Mouse (Mus musculus) liver, adult 2 months (tissue): ENCODE results near the gene Zfp64. TPM values are rescaled to one million over a fixed set of nuclear protein-coding genes. Genes with fewer than 3 reads are reported as not detected.
A peak's percentile ranks its signal among the peaks of the same experiment; 100 is the strongest.

Experiments
- DNase-seq: peaks from one replicate; pipeline ENCODE4 v3.0.0-alpha.2; 2011; ENCODE audit warnings: low read depth, low spot score; ENCODE audit errors: extremely low read depth
- H3K27ac ChIP-seq: fragments of 200-500 bp; replicated peaks from 2 replicates; pipeline ENCODE4 v1.5.1; 2012; ENCODE audit warnings: low read depth, mild to moderate bottlenecking, control low read depth, inconsistent platforms, low read length; ENCODE audit not compliant: insufficient read depth
- H3K27me3 ChIP-seq: fragments of 200-500 bp; 2 replicates; pipeline ENCODE4 v1.6.1; 2012; ENCODE audit warnings: mild to moderate bottlenecking, moderate library complexity, low read length, inconsistent platforms; ENCODE audit not compliant: control insufficient read depth, insufficient read depth
- H3K36me3 ChIP-seq: fragments of 200-500 bp; 2 replicates; pipeline ENCODE4 v1.6.1; 2012; ENCODE audit warnings: low read length, inconsistent platforms; ENCODE audit not compliant: control insufficient read depth, insufficient read depth
- H3K4me1 ChIP-seq: fragments of 200-500 bp; 2 replicates; pipeline ENCODE4 v1.6.1; 2011; ENCODE audit warnings: low read length; ENCODE audit not compliant: control insufficient read depth, insufficient read depth
- H3K4me3 ChIP-seq: fragments of 200-500 bp; 2 replicates; pipeline ENCODE4 v1.5.1; 2011; ENCODE audit warnings: low read depth, mild to moderate bottlenecking, control low read depth, low read length, moderate library complexity; ENCODE audit not compliant: insufficient read depth
- H3K79me2 ChIP-seq: fragments of 200-500 bp; 2 replicates; pipeline ENCODE4 v1.6.1; 2012; ENCODE audit warnings: inconsistent platforms, mild to moderate bottlenecking, low read length, moderate library complexity; ENCODE audit not compliant: control insufficient read depth, insufficient read depth
- H3K9ac ChIP-seq: fragments of 200-500 bp; 2 replicates; pipeline ENCODE4 v1.6.1; 2012; ENCODE audit warnings: low read depth, mild to moderate bottlenecking, control low read depth, inconsistent platforms, low read length
- CTCF ChIP-seq: fragments of 200-500 bp; IDR thresholded peaks from 2 replicates; pipeline ENCODE4 v1.5.1; 2011; ENCODE audit warnings: low read depth, low read length, control low read depth
- POLR2A ChIP-seq: fragments of 200-500 bp; IDR thresholded peaks from 2 replicates; pipeline ENCODE4 v1.6.1; 2011; ENCODE audit warnings: low read length, control low read depth; ENCODE audit not compliant: insufficient read depth; ENCODE audit errors: extremely low read depth
- WGBS: fragments of 180-500 bp; shearing (Covaris S2); methylation state at CpG from one replicate; pipeline ENCODE4 v1.1.7; 2018; 5-methylcytosine and 5-hydroxymethylcytosine counted together
- polyA plus RNA-seq: library from polyadenylated mRNA; depleted of rRNA; stranded (reverse); fragments of >200 nt; gene quantifications from 2 replicates; pipeline ENCODE4 v1.2.3, GENCODE M21; 2012
- total RNA-seq: library from RNA; depleted of rRNA; stranded (reverse); fragments of >200 nt; gene quantifications from 2 replicates; pipeline ENCODE4 v1.2.3, GENCODE M21; 2014

Gene Zfp64
- total and polyA plus RNA-seq, 2 experiments: 5.6 to 14.3 TPM

DNA sequence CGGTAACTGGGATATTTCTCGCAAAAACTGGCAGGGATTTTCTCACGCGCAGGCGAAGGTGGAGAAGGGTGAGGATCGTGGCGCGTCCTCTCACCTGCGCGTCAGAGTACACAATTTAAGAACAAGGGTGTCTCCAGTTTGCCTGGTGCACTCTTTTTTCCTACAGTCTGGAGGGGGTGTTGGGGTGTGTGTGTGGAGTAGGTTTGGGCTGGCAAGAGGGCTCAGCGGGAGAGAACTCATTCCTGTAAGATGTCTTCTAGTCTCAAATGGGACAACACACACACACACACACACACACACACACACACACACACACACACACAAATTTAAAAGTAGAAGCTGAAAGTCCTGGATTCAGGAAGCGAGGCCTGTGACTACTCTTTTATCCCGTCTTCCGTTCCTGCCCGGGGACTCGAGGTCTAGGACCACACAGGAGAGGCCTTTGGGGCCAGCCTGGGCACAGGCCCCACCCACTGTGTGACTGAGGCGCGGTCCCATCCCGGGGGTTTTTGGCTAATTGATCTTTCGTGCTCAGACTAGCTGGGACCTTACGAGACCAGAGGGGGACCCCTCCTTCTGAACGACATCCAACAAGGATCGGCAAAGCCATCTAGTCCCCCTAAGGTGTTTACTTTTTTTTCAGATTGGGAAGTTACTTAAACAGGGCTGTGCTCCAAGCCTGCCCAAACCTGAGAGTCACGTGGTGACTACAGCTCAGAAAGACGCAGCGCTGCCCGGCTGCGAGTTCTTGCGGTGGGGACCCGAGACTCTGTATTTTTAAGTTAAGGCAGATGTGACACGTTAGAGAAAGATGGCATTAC is 42.3 kb downstream of the Zfp64 start:
- TF ChIP-seq POLR2A (no peak), CTCF (no peak)

DNA sequence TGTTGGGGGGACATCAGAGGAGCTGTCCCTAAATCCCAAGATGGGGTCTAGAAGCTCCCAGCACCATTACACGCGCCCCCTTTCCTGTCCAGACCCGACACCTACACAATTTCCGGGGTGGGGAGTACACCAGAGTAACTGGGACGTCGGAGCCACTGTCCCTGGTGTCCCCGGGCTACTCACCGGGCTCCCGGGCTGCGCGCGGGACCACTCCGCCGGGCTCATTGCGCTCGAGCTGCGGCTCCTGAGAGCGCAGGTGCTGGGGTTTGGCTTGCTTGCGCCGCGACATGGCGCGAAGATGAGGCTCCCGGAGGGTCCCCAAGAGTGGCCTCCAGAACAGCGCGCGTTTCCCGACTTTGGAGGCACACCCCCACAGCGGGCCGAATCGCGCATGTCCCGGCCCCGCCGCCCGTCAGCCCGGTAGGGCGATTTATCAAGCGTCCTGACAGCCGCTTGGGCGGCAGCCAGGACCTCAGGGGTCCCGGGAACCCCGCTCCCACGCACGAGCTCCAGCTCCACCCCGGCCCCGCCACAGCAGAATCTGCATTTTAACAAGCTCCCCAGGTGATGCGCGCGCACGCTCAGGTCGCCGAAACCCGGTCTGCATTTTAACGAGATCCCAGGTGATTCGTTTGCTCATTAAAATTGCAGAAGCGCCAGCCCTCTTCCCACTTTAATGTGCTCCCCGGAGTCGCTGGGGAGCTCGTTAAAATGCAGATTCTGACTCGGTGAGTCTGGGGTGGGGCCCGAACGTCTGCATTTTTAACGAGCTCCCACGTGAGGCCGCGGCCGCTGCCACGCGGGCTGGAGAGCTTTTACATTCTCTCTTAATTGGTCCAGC is 43.1 kb downstream of the Zfp64 start:
- H3K79me2 ChIP-seq: no peaks in the 10 kb centered on the region
- no peak for TF ChIP-seq CTCF
- no peak for TF ChIP-seq POLR2A
- no peak overlapping the region for H3K27ac ChIP-seq
- DNase-seq: no peak
- H3K4me1 ChIP-seq: peaks cover 2% of the 10 kb centered on the region; the same call in 1 of the 2 replicates
- H3K4me3 ChIP-seq: no peak overlapping the region
- 1% methylated on average over 70 of the region's 70 CpGs for WGBS
- H3K36me3 ChIP-seq: no peaks in the 10 kb centered on the region
- H3K9ac ChIP-seq: no peak overlapping the region
- H3K27me3 ChIP-seq: peaks cover 14% of the 10 kb centered on the region

More for the DNA sequence above, 42.3 kb downstream of the Zfp64 start:
- 2% methylated on average over 31 of the region's 31 CpGs for WGBS
- Histone ChIP-seq H3K79me2 (no peaks in the 10 kb centered on the region), H3K4me3 (no peak overlapping the region), H3K36me3 (no peaks in the 10 kb centered on the region), H3K27ac (no peak overlapping the region), H3K9ac (no peak overlapping the region), H3K27me3 (peaks cover 14% of the 10 kb centered on the region), H3K4me1 (peaks cover 2% of the 10 kb centered on the region; the same call in 1 of the 2 replicates)
- DNase-seq: no peak

DNA sequence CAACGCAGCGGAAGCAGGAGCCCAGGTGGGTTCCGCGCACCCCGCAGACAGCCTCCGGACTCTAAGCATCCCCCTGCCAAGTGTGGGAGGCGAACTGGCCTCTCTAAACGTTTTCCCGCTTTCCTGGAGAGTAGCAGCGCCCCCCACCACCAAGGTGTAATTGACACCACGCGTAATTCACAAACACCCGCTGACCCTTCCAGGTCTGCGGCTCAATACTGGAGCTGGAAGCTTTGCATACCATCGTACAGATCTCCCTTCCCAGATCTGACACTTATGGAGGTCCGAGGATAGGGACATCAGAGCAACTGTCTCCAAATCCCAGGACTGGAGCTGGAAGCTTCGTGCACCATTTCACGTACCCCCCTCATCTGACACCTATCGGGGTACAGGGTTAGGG is 43.9 kb downstream of the Zfp64 start:
- Histone ChIP-seq H3K4me3 (no peak overlapping the region), H3K9ac (no peak overlapping the region), H3K36me3 (no peaks in the 10 kb centered on the region), H3K4me1 (peaks cover 2% of the 10 kb centered on the region; the same call in 1 of the 2 replicates), H3K27ac (no peak overlapping the region), H3K79me2 (no peaks in the 10 kb centered on the region), H3K27me3 (peaks cover 14% of the 10 kb centered on the region)
- TF ChIP-seq CTCF (no peak), POLR2A (no peak)
- WGBS: 8% methylated on average over 19 of the region's 19 CpGs
- no peak for DNase-seq

DNA sequence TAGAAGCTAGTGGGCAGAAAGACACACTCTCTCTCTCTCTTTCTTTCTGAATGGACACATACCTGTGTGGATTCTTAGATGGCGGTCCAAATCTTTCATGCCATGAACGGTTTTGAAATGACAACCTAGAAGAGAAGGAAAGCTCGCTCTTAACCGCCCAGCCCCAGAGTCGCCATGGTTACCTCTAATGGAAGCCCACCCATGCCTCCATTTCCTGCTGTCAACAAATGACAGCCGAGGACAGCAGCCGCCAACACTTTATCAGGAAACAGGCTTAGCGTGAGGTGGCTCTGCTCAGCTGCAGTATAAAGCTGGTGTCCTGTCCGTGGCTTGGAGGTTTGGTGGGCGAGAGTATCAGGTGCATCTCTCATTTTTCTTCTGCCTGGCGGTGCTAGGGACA is 49.4 kb downstream of the Zfp64 start:
- H3K4me1 ChIP-seq: no peaks in the 10 kb centered on the region
- no peak overlapping the region for H3K9ac ChIP-seq
- 66% methylated on average over 11 of the region's 11 CpGs for WGBS
- no peaks in the 10 kb centered on the region for H3K79me2 ChIP-seq
- H3K27me3 ChIP-seq: no peaks in the 10 kb centered on the region
- no peak overlapping the region for H3K27ac ChIP-seq
- no peak for TF ChIP-seq POLR2A
- no peak for TF ChIP-seq CTCF
- no peak for DNase-seq
- no peaks in the 10 kb centered on the region for H3K36me3 ChIP-seq
- H3K4me3 ChIP-seq: no peak overlapping the region

DNA sequence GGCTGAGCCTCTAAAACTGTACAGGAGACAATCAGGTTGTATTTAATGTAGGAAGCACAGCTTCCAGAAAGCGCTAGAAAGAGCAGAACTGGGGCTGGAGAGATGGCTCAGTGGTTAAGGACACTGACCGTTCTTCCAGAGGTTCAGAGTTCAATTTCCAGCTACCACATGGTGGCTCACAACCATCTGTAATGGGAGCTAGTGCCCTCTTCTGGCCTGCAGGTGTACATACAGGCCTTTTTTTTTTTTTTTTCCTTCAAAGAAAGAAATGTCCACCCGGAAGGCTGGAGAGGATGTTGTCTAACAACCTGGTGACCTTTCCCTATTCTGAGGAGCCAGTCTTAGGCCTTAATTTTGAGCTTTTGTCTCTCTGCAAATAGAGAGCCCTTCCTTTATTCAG is 50.5 kb downstream of the Zfp64 start:
- H3K27me3 ChIP-seq: no peaks in the 10 kb centered on the region
- peak; percentile 33 for DNase-seq
- no peak overlapping the region for H3K4me3 ChIP-seq
- H3K4me1 ChIP-seq: no peaks in the 10 kb centered on the region
- 68% methylated on average over 3 of the region's 3 CpGs for WGBS
- H3K79me2 ChIP-seq: no peaks in the 10 kb centered on the region
- no peak overlapping the region for H3K27ac ChIP-seq
- peak; percentile 13; the same call in 1 of the 2 replicates for TF ChIP-seq CTCF
- TF ChIP-seq POLR2A: no peak
- no peak overlapping the region for H3K9ac ChIP-seq
- no peaks in the 10 kb centered on the region for H3K36me3 ChIP-seq
